Mouse (Mus musculus): ENCODE results near the gene Il12a. TPM values are rescaled to one million over a fixed set of nuclear protein-coding genes. Genes with fewer than 3 reads are reported as not detected.

Il12a gene
- 0.26 TPM in 1 of 2 replicates, not detected in the other for polyA plus RNA-seq (2016; fragmentation: Nextera tagmentation; extraction: Ambion mirVana)

DNA sequence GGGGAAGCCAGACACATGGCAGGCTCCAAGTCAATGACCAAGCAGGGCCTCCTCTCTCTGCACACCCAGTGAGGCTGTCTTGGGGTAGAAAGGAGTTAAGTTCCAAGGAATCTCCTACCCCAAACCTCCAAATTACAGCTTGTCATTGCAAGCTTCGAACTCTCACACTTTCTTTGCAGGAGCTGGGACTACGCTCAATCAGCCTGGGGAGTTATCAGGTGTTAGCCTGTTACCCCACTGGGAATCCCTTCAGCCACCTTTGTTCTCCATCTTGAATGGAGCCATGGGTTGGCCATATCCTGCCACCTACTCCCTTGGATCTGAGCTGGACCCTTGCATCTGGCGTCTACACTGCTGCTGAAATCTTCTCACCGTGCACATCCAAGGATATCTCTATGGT lies at the start of gene Il12a:
Gene Il12a, plus strand, starts transcription at position 301 of the 400 bp plus-strand sequence.
- WGBS: 86% methylated on average over 4 of the region's 4 CpGs
- no peak within 1 kb of the TSS for H3K27ac ChIP-seq

GRCm38 (mm10) chr3:68642935-68643334 lies 47.5 kb upstream of the Il12a start:
- no peaks in the 10 kb centered on the region for H3K9me3 ChIP-seq
- H3K4me2 ChIP-seq (replicated peaks): no peak overlapping the region
- no peak overlapping the region for H3K9ac ChIP-seq
- no peak for ATAC-seq (ENCODE audit: insufficient number of reproducible peaks, insufficient read depth, low FRiP score, low TSS enrichment)
- H3K27me3 ChIP-seq: no peaks in the 10 kb centered on the region
- no peaks in the 10 kb centered on the region for H3K4me1 ChIP-seq
- 79% methylated on average over 7 of the region's 7 CpGs for WGBS
- H3K4me3 ChIP-seq: no peak overlapping the region
- no peak overlapping the region for H3K27ac ChIP-seq
- H3K36me3 ChIP-seq: no peaks in the 10 kb centered on the region

More for the DNA sequence above, at the start of gene Il12a:
- no peak within 1 kb of the TSS for H3K9ac ChIP-seq
- no peaks in the 10 kb centered on the region for H3K36me3 ChIP-seq
- no peaks in the 10 kb centered on the region; the same call in 1 of the 2 replicates for H3K27me3 ChIP-seq
- no peak within 1 kb of the TSS for H3K4me2 ChIP-seq (replicated peaks)
- no peak within 1 kb of the TSS for H3K4me3 ChIP-seq
- no peaks in the 10 kb centered on the region for H3K9me3 ChIP-seq
- ATAC-seq (ENCODE audit: insufficient number of reproducible peaks, insufficient read depth, low FRiP score, low TSS enrichment): no peak
- H3K4me1 ChIP-seq: peaks cover 8% of the 10 kb centered on the region; the same call in 1 of the 2 replicates

- WGBS: 86% methylated on average over 6 of the region's 6 CpGs
Measured at GRCm38 (mm10) chr3:68646387-68647130, 43.9 kb upstream of the Il12a start.

DNA sequence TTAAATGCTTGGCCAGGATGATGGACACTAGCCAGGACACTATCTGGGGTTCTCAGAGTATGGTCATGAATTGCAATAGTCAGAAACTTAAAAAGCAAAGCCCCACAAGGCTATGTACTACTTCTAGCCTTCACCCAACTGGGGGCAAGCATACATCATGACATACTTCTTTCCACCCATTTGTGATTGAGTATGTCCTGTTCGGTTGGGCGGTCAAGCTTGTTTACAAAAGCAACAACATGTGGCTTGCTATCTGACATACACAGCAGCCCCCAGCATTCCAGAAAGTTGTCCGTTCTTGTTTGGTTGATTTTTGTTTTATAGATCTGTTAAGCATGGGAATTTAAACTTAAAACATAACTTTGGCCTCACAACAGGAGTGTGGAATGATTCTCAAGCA lies 43.2 kb upstream of the Il12a start:
- WGBS: 85% methylated on average over 3 of the region's 3 CpGs
- Histone ChIP-seq H3K27ac (no peak overlapping the region), H3K36me3 (no peaks in the 10 kb centered on the region), H3K4me1 (no peaks in the 10 kb centered on the region), H3K9ac (no peak overlapping the region), H3K27me3 (no peaks in the 10 kb centered on the region), H3K4me2 (replicated peaks) (no peak overlapping the region), H3K9me3 (no peaks in the 10 kb centered on the region), H3K4me3 (no peak overlapping the region)
- ATAC-seq (ENCODE audit: insufficient number of reproducible peaks, insufficient read depth, low FRiP score, low TSS enrichment): no peak

More at GRCm38 (mm10) chr3:68646387-68647130, 43.9 kb upstream of the Il12a start:
- Histone ChIP-seq H3K9ac (no peak overlapping the region), H3K27me3 (no peaks in the 10 kb centered on the region), H3K36me3 (no peaks in the 10 kb centered on the region), H3K9me3 (no peaks in the 10 kb centered on the region), H3K4me2 (replicated peaks) (no peak overlapping the region), H3K27ac (no peak overlapping the region), H3K4me3 (no peak overlapping the region), H3K4me1 (no peaks in the 10 kb centered on the region)
- ATAC-seq (ENCODE audit: insufficient number of reproducible peaks, insufficient read depth, low FRiP score, low TSS enrichment): no peak

- Histone ChIP-seq H3K27ac (no peak overlapping the region), H3K27me3 (no peaks in the 10 kb centered on the region), H3K9ac (no peak overlapping the region), H3K4me3 (no peak overlapping the region), H3K9me3 (no peaks in the 10 kb centered on the region), H3K36me3 (no peaks in the 10 kb centered on the region), H3K4me1 (no peaks in the 10 kb centered on the region), H3K4me2 (replicated peaks) (no peak overlapping the region)
- 93% methylated on average over 3 of the region's 3 CpGs for WGBS
- ATAC-seq (ENCODE audit: insufficient number of reproducible peaks, insufficient read depth, low FRiP score, low TSS enrichment): no peak
Measured at GRCm38 (mm10) chr3:68650251-68650650, 40.2 kb upstream of the Il12a start.

- ATAC-seq (ENCODE audit: insufficient number of reproducible peaks, insufficient read depth, low FRiP score, low TSS enrichment): no peak
- Histone ChIP-seq H3K4me1 (no peaks in the 10 kb centered on the region), H3K27ac (no peak overlapping the region), H3K4me3 (no peak overlapping the region), H3K27me3 (no peaks in the 10 kb centered on the region), H3K36me3 (no peaks in the 10 kb centered on the region), H3K4me2 (replicated peaks) (no peak overlapping the region), H3K9me3 (no peaks in the 10 kb centered on the region), H3K9ac (no peak overlapping the region)
- WGBS: 83% methylated on average over 4 of the region's 4 CpGs
Measured at GRCm38 (mm10) chr3:68656607-68657352, 33.7 kb upstream of the Il12a start.

DNA sequence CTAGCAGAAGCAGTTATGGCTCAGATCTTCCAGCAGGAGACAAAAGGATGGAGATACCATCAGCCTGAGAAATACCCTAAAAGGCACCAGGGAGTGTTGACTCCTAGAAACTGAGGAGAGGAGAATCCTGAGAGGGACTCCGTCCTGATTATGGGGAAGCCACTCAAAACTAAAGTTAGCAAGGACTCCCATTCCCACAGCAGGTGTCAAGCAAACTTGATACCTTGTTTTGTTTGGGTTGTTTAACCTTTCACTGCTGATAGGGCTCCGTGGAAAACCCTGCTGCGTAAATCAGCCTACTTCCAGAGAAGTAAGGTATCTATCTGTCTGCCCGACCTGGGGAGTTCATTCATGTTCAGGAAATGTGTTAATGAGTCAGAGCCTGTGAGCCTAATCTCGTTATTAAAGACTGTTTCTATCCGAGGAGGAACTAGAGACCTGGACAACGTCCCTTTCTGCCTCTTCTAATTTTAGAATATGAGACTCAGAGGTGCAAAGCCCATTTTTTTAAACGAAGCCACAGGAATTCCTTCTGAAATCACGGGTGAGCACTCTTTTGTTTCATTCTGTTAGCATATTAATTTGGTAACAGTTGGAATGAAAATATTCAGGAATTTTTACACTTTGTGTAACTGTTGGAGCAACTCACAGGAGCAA lies 32.7 kb upstream of the Il12a start:
- 23% methylated on average over 9 of the region's 9 CpGs for WGBS
- no peaks in the 10 kb centered on the region for H3K9me3 ChIP-seq
- no peaks in the 10 kb centered on the region for H3K4me1 ChIP-seq
- no peaks in the 10 kb centered on the region for H3K36me3 ChIP-seq
- H3K27me3 ChIP-seq: no peaks in the 10 kb centered on the region
- no peak overlapping the region for H3K4me2 ChIP-seq (replicated peaks)
- ATAC-seq (ENCODE audit: insufficient number of reproducible peaks, insufficient read depth, low FRiP score, low TSS enrichment): no peak
- H3K9ac ChIP-seq: no peak overlapping the region
- no peak overlapping the region for H3K4me3 ChIP-seq
- no peak overlapping the region for H3K27ac ChIP-seq

DNA sequence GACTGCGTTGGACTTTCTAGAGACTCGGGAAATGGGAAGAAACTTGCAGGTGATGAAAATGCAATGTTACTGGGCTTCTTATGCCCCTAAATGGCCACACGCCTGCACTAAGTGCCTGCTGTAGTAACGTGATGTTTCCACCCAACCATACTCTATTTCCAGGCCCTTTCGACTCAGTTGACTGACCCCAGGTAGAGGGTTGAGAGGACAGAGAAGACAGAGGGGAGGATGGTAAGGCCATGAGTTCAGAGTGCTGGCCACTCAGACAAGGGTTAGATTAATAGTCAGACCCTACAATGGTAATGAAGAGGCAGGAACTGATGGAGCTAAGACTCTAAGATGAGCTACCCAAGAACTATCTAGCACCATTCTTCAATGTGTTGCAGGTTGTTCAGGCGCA lies 30.4 kb upstream of the Il12a start:
- Histone ChIP-seq H3K4me3 (no peak overlapping the region), H3K4me2 (replicated peaks) (no peak overlapping the region), H3K9ac (no peak overlapping the region), H3K9me3 (no peaks in the 10 kb centered on the region), H3K4me1 (no peaks in the 10 kb centered on the region), H3K36me3 (no peaks in the 10 kb centered on the region), H3K27ac (no peak overlapping the region), H3K27me3 (no peaks in the 10 kb centered on the region)
- WGBS: 93% methylated on average over 6 of the region's 6 CpGs
- no peak for ATAC-seq (ENCODE audit: insufficient number of reproducible peaks, insufficient read depth, low FRiP score, low TSS enrichment)

GRCm38 (mm10) chr3:68660538-68660937 lies 29.9 kb upstream of the Il12a start:
- Histone ChIP-seq H3K4me3 (no peak overlapping the region), H3K27me3 (no peaks in the 10 kb centered on the region), H3K36me3 (no peaks in the 10 kb centered on the region), H3K4me1 (no peaks in the 10 kb centered on the region), H3K9me3 (no peaks in the 10 kb centered on the region), H3K27ac (no peak overlapping the region), H3K9ac (no peak overlapping the region), H3K4me2 (replicated peaks) (no peak overlapping the region)
- WGBS: 79% methylated on average over 4 of the region's 4 CpGs
- ATAC-seq (ENCODE audit: insufficient number of reproducible peaks, insufficient read depth, low FRiP score, low TSS enrichment): no peak

GRCm38 (mm10) chr3:68662386-68662785 lies 28.1 kb upstream of the Il12a start:
- WGBS: 80% methylated on average over 5 of the region's 5 CpGs
- Histone ChIP-seq H3K27ac (no peak overlapping the region), H3K9me3 (no peaks in the 10 kb centered on the region), H3K4me2 (replicated peaks) (no peak overlapping the region), H3K4me1 (no peaks in the 10 kb centered on the region), H3K9ac (no peak overlapping the region), H3K27me3 (no peaks in the 10 kb centered on the region), H3K4me3 (no peak overlapping the region), H3K36me3 (no peaks in the 10 kb centered on the region)
- no peak for ATAC-seq (ENCODE audit: insufficient number of reproducible peaks, insufficient read depth, low FRiP score, low TSS enrichment)

DNA sequence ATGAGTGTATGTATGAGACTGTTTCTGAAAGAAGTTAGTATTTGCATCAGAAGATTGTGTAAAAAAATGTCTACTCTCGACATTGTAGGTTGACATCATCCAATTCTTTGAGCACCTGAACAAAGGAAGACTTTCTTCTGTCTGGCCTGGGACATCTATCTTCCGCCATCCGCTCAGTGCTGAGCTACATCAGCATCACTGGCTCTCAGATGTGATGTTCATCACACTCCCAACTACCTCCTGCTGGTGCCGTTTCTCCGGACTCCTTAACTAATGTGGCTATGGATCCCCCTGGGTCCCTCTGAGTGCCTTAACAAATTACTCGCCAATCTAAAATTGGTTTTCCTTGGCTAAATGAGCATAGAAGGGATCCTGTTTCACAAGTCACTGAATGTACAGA lies 26.1 kb upstream of the Il12a start:
- H3K27ac ChIP-seq: no peak overlapping the region
- no peaks in the 10 kb centered on the region for H3K4me1 ChIP-seq
- no peaks in the 10 kb centered on the region for H3K9me3 ChIP-seq
- H3K27me3 ChIP-seq: no peaks in the 10 kb centered on the region
- H3K4me3 ChIP-seq: no peak overlapping the region
- H3K4me2 ChIP-seq (replicated peaks): no peak overlapping the region
- H3K36me3 ChIP-seq: no peaks in the 10 kb centered on the region
- no peak for ATAC-seq (ENCODE audit: insufficient number of reproducible peaks, insufficient read depth, low FRiP score, low TSS enrichment)
- H3K9ac ChIP-seq: no peak overlapping the region
- 70% methylated on average over 6 of the region's 6 CpGs for WGBS

DNA sequence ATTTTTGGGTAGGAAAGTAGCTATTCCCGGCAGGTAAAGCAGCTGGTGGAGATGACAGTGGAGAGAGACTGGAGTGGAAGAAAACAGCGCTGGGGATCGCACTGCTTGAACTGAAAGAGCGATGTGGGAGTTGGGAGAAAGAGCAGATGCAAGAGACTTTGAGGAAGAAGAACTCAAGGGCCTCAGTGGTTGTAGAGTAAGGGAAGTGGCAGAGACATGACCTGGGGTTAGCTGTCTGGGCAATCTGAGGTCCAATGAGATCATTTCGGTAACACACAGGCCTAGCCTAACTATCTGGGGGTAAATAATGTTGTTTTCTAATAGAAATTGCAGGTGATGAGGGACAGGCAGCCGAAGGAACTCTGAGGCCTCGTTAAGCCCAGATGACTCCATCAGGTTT lies 24.1 kb upstream of the Il12a start:
- 88% methylated on average over 7 of the region's 7 CpGs for WGBS
- Histone ChIP-seq H3K4me1 (no peaks in the 10 kb centered on the region), H3K4me3 (no peak overlapping the region), H3K9me3 (no peaks in the 10 kb centered on the region), H3K9ac (no peak overlapping the region), H3K4me2 (replicated peaks) (no peak overlapping the region), H3K36me3 (no peaks in the 10 kb centered on the region), H3K27ac (no peak overlapping the region), H3K27me3 (no peaks in the 10 kb centered on the region)
- no peak for ATAC-seq (ENCODE audit: insufficient number of reproducible peaks, insufficient read depth, low FRiP score, low TSS enrichment)

All from embryonic facial prominence, embryonic 12.5 days (tissue).